In the genomic region with DNA sequence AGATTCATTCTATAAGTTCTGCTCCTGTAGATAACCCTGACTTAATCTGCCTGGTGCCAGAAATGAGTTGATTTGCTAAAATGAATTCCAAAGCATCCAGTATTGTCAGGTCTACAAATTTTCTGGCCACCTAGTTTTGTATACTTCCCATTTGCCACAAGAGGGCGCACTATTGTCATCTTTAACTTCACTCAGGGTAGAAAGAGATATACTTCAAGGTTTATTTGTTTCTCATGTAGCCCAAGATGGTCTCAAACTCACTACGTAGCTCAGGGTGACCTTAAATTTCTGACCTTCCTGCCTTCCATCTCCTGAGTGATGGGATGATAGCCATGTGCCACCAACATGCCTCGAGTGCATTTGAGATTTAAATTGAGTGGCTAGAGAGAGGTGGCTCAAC, we compare ENCODE assay signal across 8 mouse cellular contexts. TPM values are rescaled to one million over a fixed set of nuclear protein-coding genes. Genes with fewer than 3 reads are reported as not detected.
A peak's percentile ranks its signal among the peaks of the same experiment; 100 is the strongest.
DNase-seq lines count a peak whose midpoint lies in the region; ATAC-seq and TF ChIP-seq lines count a peak whose summit lies in the region.

No protein-coding gene starts in this region.

- H3K9ac ChIP-seq in neural tube, embryonic 15.5 days (replicated peaks) = no peak overlapping the region
- no peak overlapping the region for H3K9ac ChIP-seq in heart, embryonic 12.5 days

- TF ChIP-seq CTCF in thymus, adult 2 months (IDR thresholded peaks at IDR 0.05; ENCODE audit: borderline replicate concordance, control insufficient read depth, extremely low read depth, insufficient read depth, low read length, poor library complexity) = no peak

- H3K36me3 ChIP-seq in thymus, adult 2 months (ENCODE audit: control insufficient read depth, insufficient read depth, low read length) = no peaks in the 10 kb centered on the region
- no peaks in the 10 kb centered on the region for H3K36me3 ChIP-seq in neural tube, embryonic 15.5 days
- no peaks in the 10 kb centered on the region for H3K36me3 ChIP-seq in heart, embryonic 12.5 days

- no peak for TF ChIP-seq POLR2A in thymus, adult 2 months (IDR thresholded peaks at IDR 0.05; ENCODE audit: control insufficient read depth, extremely low read depth, insufficient read depth, low read length, poor library complexity)

- 31% methylated on average over 3 of the region's 3 CpGs for WGBS in thymus, adult 2 months
- 32% methylated on average over 3 of the region's 3 CpGs for WGBS in neural tube, embryonic 15.5 days
- WGBS in heart, embryonic 12.5 days = 33% methylated on average over 3 of the region's 3 CpGs

- no peak overlapping the region for H3K4me3 ChIP-seq in thymus, adult 2 months (ENCODE audit: control insufficient read depth, insufficient read depth, low read length)
- no peak overlapping the region for H3K4me3 ChIP-seq in neural tube, embryonic 15.5 days (replicated peaks)
- H3K4me3 ChIP-seq in heart, embryonic 12.5 days = no peak overlapping the region

- H3K4me2 ChIP-seq in neural tube, embryonic 15.5 days = no peak overlapping the region
- H3K4me2 ChIP-seq in heart, embryonic 12.5 days = no peak overlapping the region

- H3K27me3 ChIP-seq in thymus, adult 2 months (ENCODE audit: control insufficient read depth, insufficient read depth, low read length) = no peaks in the 10 kb centered on the region
- no peaks in the 10 kb centered on the region for H3K27me3 ChIP-seq in neural tube, embryonic 15.5 days (replicated peaks)
- 0 out of 2 replicates have a peak, but pooled peaks cover 3% of the 10 kb centered on the region for H3K27me3 ChIP-seq in heart, embryonic 12.5 days (replicated peaks)

- H3K9me3 ChIP-seq in neural tube, embryonic 15.5 days (replicated peaks) = no peaks in the 10 kb centered on the region
- H3K9me3 ChIP-seq in heart, embryonic 12.5 days (replicated peaks) = no peaks in the 10 kb centered on the region; the same call in 1 of the 2 replicates

- ATAC-seq in frontal cortex, adult (ENCODE audit: low TSS enrichment) = peak; percentile 64
- peak; percentile 35 for ATAC-seq in granulocyte monocyte progenitor cell, adult 5-6 weeks (replicated peaks; ENCODE audit: poor library complexity, severe bottlenecking)
- no peak for ATAC-seq in neural tube, embryonic 15.5 days (ENCODE audit: low FRiP score)
- no peak for ATAC-seq in heart, embryonic 12.5 days (ENCODE audit: insufficient number of reproducible peaks, low FRiP score)

- DNase-seq in frontal cortex, postnatal 14 days (ENCODE audit: low spot score in 2 of 2) = no peak
- DNase-seq in thymus, postnatal 14 days = peak; percentile 10
- no peak for DNase-seq in thymus, adult 2 months
- peak; percentile 64 for DNase-seq in naive thymus-derived CD4-positive, alpha-beta T cell, adult 2 months (ENCODE audit: low read depth)

- no peak overlapping the region for H3K27ac ChIP-seq in thymus, adult 2 months (ENCODE audit: control insufficient read depth, insufficient read depth, low read length)
- no peak overlapping the region for H3K27ac ChIP-seq in neural tube, embryonic 15.5 days (replicated peaks)
- no peak overlapping the region for H3K27ac ChIP-seq in heart, embryonic 12.5 days (ENCODE audit: poor library complexity, severe bottlenecking)

- H3K4me1 ChIP-seq in thymus, adult 2 months (replicated peaks; ENCODE audit: control insufficient read depth, insufficient read depth, low read length) = no peaks in the 10 kb centered on the region
- peaks cover 18% of the 10 kb centered on the region; the same call in 1 of the 2 replicates for H3K4me1 ChIP-seq in neural tube, embryonic 15.5 days
- peaks cover 10% of the 10 kb centered on the region for H3K4me1 ChIP-seq in heart, embryonic 12.5 days (replicated peaks)

RNA-seq across cellular contexts. Expression of a gene that starts 16.4 kb away (rescaled TPM):
- 6.7 and 12.8 TPM in 2 replicates for polyA plus RNA-seq in thymus, adult 2 months (2012; rRNA removed)
- 4.3 TPM in 1 of 2 replicates, not detected in the other for total RNA-seq in granulocyte monocyte progenitor cell, adult 5-6 weeks (2014; fragmentation: Nextera tagmentation)
- 0.52 and 1.2 TPM in 2 replicates for total RNA-seq in granulocyte monocyte progenitor cell, adult 5-6 weeks (2017)
- polyA plus RNA-seq in neural tube, embryonic 15.5 days (2015; fragmentation: Nextera tagmentation; extraction: Ambion mirVana) = 7.8 and 32.7 TPM in 2 replicates
- 4.8 and 5.6 TPM in 2 replicates for polyA plus RNA-seq in heart, embryonic 12.5 days (2016; fragmentation: Nextera tagmentation; extraction: Ambion mirVana)

RNA-seq across cellular contexts. Expression of a gene that starts 38.2 kb away (rescaled TPM):
- 46.5 and 52.2 TPM in 2 replicates for polyA plus RNA-seq in thymus, adult 2 months (2012; rRNA removed)
- total RNA-seq in granulocyte monocyte progenitor cell, adult 5-6 weeks (2014; fragmentation: Nextera tagmentation) = 51.1 and 73.0 TPM in 2 replicates
- 47.2 and 49.8 TPM in 2 replicates for total RNA-seq in granulocyte monocyte progenitor cell, adult 5-6 weeks (2017)
- polyA plus RNA-seq in neural tube, embryonic 15.5 days (2015; fragmentation: Nextera tagmentation; extraction: Ambion mirVana) = 64.2 and 73.6 TPM in 2 replicates
- 47.0 and 50.5 TPM in 2 replicates for polyA plus RNA-seq in heart, embryonic 12.5 days (2016; fragmentation: Nextera tagmentation; extraction: Ambion mirVana)

RNA-seq across cellular contexts. Expression of a gene that starts 49.5 kb away (rescaled TPM):
- 78.0 and 79.8 TPM in 2 replicates for polyA plus RNA-seq in thymus, adult 2 months (2012; rRNA removed)
- 48.3 and 55.4 TPM in 2 replicates for total RNA-seq in granulocyte monocyte progenitor cell, adult 5-6 weeks (2014; fragmentation: Nextera tagmentation)
- total RNA-seq in granulocyte monocyte progenitor cell, adult 5-6 weeks (2017) = 51.4 and 73.0 TPM in 2 replicates
- 36.4 and 39.5 TPM in 2 replicates for polyA plus RNA-seq in neural tube, embryonic 15.5 days (2015; fragmentation: Nextera tagmentation; extraction: Ambion mirVana)
- polyA plus RNA-seq in heart, embryonic 12.5 days (2016; fragmentation: Nextera tagmentation; extraction: Ambion mirVana) = 37.6 and 40.7 TPM in 2 replicates

Comparison
In these comparisons a context has a peak if more than half of its experiments do, and no peak if none do; other contexts are left out.
1. DNase-seq: peak in thymus, postnatal 14 days (single experiment) and naive thymus-derived CD4-positive, alpha-beta T cell, adult 2 months (single experiment); none in frontal cortex, postnatal 14 days (0 of 2) and thymus, adult 2 months (single experiment).
2. ATAC-seq: peak in frontal cortex, adult (single experiment) and granulocyte monocyte progenitor cell, adult 5-6 weeks (single experiment); none in neural tube, embryonic 15.5 days (single experiment) and heart, embryonic 12.5 days (single experiment).